Mouse (Mus musculus): ENCODE measurements around the gene Klhl10.

GRCm38 (mm10) chr11:100404456-100405074 lies 37.2 kb upstream of the Klhl10 start:
- TF ChIP-seq CTCF (IDR thresholded peaks at IDR 0.05; ENCODE audit: control insufficient read depth, insufficient read depth, insufficient read length) (no peak), MYOG (IDR thresholded peaks at IDR 0.05; ENCODE audit: control insufficient read depth, extremely low read depth, insufficient read length) (no peak), USF1 (IDR thresholded peaks at IDR 0.05; ENCODE audit: low read depth) (no peak)

Data from C2C12 (cell line).